Mouse (Mus musculus) left cerebral cortex, postnatal 25 days (tissue): Measurements from ENCODE around the gene Mospd1. TPM values are rescaled to one million over a fixed set of nuclear protein-coding genes. Genes with fewer than 3 reads are reported as not detected.
A peak's percentile ranks its signal among the peaks of the same experiment; 100 is the strongest.

Experiments used
- DNase-seq, 2 experiments: peaks; one replicate each; pipeline ENCODE4 v3.0.0; 2022; ENCODE audit warnings: low spot score in 2 of 2, mixed read lengths in 1 of 2
- intact Hi-C: fragments of 180-260 bp; cut with DNase I; formaldehyde crosslinking; loops from one replicate; pipeline ENCODE4 v1.15.1; 2025
- total RNA-seq, 2 experiments: library from RNA; stranded (reverse); gene quantifications; 2 replicates each; pipeline ENCODE4 v1.2.3; 2021

The Mospd1 gene
- 10 to 100 TPM; 12.6 to 16.9 TPM for total RNA-seq

DNA sequence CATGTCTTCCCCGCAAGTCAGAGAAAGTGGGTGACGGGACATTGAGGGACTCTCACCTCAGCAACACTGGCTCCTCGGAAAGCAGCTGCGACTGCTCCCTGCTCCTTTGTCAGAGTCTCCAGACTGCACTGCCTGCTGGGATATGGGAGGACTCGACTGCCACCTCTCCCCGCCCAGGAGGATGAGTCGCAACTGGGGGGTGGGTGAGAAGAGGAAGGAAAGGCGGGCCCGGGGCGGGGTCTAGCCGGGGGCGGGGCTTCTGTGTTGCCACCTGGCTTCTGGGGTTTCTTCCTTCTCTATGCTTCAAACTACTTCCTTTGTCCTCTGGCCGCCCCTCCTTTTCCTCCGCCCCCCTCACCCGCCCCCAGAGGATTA lies at the start of gene Mospd1:
Gene Mospd1, minus strand, starts transcription at position 137 of the 375 bp plus-strand sequence.
- DNase-seq: peak; percentile 74 to 86
- intact Hi-C loops: no loop called here

DNA sequence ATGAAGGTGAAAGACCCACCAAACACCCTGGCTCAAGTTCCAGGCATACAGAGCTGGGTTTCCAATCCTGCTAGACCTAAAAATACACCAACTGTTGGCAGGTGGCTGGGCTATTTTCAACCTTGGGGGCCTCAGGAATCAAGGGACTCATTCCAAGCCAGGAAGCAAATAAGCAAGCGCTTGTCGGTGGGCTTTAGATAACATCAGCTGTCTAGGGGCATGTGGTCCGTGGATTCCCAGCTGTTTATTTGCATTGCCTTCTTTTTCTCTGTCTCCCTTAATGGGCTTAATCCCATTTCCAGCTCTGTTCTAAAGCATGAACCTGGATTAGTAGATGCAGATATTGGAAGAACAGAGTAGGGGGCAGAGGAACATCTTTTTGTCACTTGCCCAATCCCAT lies 16.1 kb upstream of the Mospd1 start:
- intact Hi-C loops: no loop called here

DNA sequence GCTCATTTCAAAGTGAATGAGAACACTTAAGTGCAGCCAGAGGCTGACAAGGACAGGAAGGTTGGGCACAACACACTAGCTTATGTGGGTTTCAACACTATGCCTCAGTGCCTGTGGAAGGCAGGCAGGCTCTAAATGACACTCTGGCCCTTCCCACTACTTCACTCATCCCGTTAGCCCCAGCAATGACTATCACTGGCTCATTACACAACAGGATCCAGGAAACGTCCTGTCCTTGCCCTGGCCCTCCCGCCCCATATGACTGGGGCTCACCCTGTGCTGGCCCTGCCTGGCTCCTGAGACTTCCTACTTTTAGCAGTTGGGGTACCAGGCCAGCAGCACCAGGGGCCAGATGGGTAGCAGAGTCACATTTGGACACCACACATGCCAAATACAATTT lies 12.8 kb upstream of the Mospd1 start:
- no peak for DNase-seq

More for the DNA sequence above, 16.1 kb upstream of the Mospd1 start:
- no peak for DNase-seq

DNA sequence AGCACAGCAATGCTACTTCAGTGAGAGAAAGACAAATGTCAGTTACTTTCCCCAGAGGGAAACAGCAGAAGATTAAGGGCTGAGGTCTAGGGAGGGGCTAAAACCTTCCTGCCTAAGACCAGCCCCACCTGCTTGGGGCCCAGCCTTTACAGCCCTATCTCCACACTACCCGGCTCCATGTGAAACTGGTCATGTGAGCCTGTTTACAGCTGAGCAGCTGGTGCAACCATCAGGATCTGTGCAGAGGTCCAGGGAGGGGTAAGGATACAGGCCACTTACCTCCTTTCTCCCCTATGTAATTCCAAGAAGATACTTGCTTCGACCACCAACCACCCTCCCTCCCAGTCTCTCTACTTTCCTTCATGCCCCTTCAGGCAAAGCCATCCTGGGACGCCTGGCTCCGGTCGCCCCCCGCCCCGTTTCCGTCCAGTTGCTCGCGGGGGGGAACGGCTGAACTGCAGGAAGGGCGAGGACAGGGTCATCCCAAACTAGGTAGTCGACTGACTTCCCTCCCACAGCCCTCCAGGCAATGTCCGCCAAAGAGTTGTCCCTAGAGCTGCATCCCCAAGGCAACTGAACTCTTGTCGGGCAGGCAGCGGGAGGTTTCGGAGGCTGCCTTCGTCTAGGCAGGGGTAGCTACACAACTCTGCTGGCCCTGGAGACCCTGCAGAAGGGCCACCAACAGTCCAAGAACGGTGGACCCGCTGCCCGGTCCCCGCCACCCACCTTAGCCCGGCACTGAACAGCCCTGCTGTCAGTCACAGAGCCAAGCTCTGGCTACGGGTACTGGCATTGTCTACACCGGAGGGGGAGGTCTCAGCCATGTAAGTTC lies 552 bp downstream of the Mospd1 start:
- intact Hi-C loops: no loop called here
- peak in 1 of 2 experiments; percentile 3 for DNase-seq

More for the DNA sequence above, 12.8 kb upstream of the Mospd1 start:
- intact Hi-C loops: no loop called here

DNA sequence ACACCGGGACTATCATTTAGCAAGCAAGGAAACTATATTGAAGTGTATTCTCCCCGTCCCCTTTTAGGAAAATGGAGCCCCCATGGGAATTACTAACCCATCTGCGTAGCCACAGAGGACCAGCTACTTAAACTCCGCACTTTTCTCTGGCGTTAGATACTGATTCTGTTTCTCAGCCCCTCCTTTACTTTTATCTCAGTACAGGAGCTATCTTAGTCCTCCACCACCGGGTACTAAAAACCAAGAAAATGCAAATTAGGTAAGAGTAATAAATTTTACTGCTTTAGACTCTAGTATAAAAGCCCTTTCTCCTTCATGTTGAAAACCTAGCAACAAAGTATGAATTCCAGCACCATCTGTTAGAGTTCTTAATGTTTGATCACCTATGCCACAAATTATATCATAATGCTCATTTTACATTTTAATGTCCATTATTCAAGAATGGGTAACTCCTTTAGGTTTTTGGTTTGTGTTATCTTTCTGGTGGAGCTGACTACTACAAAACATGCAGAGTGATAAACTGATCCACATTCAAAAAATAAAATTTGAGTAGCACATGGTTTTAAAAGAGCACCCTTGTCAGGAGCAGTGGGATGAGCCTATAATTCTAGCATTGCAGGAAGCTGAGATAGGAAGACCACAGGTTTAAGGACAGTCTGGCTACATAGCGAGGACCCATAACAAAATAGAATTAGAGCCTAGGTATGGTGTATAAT lies 5.5 kb downstream of the Mospd1 start:
- intact Hi-C loops: no loop called here
- no peak for DNase-seq

DNA sequence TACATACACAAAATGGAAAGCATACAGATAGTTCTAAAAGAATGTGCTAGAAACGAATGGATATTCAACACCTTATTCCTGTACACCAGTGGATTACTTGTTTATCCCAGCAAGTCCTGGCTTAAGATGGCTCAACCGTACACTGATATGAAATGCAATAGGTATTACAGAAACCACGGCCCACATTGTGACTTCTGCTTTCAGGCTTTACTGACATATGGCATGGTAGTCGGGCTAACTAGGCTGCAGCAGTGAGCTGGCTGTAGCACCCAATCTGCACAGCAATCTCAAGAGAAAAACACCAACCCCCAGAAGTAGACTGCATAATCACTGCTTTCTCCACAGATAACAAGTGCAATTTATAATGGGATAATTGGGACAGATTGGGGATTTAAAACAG lies 21.9 kb downstream of the Mospd1 start:
- intact Hi-C loops: no loop called here
- no peak for DNase-seq

DNA sequence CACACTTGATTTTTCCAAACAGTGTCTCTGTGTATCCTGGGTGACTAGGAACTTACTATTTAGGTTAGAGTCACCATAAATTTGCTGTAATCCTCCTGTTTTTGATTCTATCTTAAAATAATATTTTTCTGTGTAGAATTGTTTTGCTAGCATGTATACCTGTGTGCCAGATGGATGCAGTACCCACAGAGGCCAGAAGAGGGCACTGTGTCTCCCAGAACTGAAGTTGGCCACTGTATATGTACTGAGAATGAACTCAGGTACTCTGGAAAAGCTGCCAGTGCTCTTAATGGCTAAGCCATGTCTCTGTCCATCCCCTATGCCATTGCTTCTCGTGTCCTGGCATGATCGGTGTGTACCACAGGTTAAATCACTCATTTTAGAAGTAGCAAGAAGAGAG lies 28.8 kb downstream of the Mospd1 start:
- intact Hi-C loops: no loop called here
- DNase-seq: peak; percentile 9 to 12

DNA sequence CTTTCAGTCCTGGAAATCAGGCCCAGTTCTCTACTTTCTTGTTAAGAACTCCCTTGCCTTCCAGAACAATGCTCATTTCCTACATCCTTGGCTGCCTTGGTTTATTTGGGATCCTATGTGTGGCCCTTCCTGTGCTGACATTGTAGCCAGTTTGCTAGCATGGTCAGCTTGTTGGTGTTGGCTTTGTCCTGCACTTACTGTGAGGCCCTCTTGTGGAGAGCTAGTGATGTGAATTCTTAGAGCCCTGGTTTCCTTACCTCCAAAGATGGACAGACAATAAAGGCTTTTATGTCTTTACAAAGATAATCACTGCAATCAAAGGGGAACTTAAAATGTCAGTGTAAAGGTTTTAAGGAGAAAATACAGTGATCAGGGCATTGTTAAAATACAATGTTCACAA lies 32.9 kb downstream of the Mospd1 start:
- no peak for DNase-seq
- intact Hi-C loops: no loop called here

DNA sequence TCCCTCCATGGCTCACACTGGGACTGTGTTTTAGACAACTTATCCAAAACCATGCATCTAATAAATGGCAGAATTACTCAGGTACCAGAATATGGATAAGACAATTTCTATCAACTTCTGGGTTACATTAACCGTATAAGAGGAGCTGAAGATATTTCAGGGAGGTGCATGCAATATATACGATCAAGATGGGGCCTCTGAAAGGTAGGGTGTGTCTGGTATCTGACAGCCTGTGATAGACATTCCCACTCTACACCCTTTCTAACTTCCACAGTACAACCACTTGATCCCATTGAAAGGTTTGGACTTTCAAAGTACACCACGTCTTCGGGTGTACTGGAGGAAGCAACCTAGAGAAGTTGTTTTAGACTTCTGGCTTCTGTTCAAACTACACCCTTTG lies 39.9 kb downstream of the Mospd1 start:
- intact Hi-C loops: no loop called here
- no peak for DNase-seq

DNA sequence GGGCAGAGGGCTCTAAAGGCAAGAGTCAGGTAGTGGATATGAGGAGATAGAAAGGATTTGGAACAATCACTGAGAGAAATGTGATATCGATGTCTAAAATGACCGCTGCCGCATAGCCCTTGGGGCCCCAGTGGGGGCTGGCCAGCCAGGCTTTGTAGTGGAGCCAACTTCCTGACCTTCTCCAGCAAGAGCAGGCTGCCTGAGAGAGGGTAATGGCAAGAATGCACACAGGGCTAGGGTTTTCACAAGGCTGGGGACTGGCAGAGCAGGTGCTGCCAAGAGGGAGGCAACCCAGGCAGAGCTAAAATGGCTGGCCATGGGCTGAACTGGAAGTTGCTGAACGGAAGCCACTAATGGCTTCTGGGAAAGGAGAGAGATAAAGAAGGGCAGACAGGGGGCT lies 49.2 kb downstream of the Mospd1 start:
- intact Hi-C loops: no loop called here
- DNase-seq: no peak

DNA sequence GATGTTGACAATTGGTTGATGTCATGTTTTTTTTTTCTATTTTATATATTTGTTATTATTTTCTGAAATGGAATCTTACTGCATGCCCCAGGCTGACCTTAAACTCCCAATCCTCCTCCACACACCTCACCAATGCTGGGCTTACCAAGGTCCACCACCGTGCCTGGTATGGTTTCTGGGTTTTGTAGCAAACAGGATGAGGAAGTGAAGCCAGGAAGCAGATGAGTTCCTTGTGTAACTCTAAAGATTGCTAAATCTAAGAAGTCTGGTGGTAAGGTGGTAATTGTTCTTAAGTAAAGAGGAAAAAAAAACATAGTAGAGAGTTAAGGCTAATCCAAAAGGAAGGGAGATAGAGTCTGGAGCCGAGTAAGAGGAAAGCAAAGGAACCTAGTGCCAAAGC lies 49.7 kb downstream of the Mospd1 start:
- no peak for DNase-seq
- intact Hi-C loops: no loop called here

Other genes starting within 250 kb of the Mospd1 start
- gene Plac1, start 130.4 kb downstream of the Mospd1 start, total RNA-seq: not detected
- gene Fam122b, start 100.7 kb downstream of the Mospd1 start, total RNA-seq: 1 to 10 TPM; 3.6 to 4.4 TPM
- gene Fam122c, start 97.1 kb downstream of the Mospd1 start, total RNA-seq: not detected
- gene Etd, start 64.4 kb upstream of the Mospd1 start, total RNA-seq: not detected
- gene Rtl8c, start 237.5 kb upstream of the Mospd1 start, total RNA-seq: 100 to 1,000 TPM; 253 to 257 TPM
- not detected for gene Gm14597, start 238.5 kb upstream of the Mospd1 start, total RNA-seq